Mouse (Mus musculus): Measurements from ENCODE around the gene Pigq. TPM values are rescaled to one million over a fixed set of nuclear protein-coding genes. Genes with fewer than 3 reads are reported as not detected.
A peak's percentile ranks its signal among the peaks of the same experiment; 100 is the strongest.

Gene Pigq
- total and polyA plus RNA-seq, 3 experiments = 18.5 to 97.2 (median 28.1) TPM

- in situ Hi-C loops (cut with MboI; ENCODE audit: low pct_ligation_motif_present, low pct_unique_long_range_greater_than_20kb, low sequenced_read_pairs) (loop anchor here (5.0 kb wide), 3 partner anchors 37 to 212 kb away; partner anchors contain the start of genes Decr2 and Rab40c), dilution Hi-C loops (cut with MboI; ENCODE audit: extremely low pct_ligation_motif_present, extremely low pct_unique_long_range_greater_than_20kb, low sequenced_read_pairs) (no loop called here)
- peaks cover 60 to 87% of the 10 kb centered on the region in 2 experiments for H3K36me3 ChIP-seq (replicated peaks in 1 of 2; ENCODE audit: control insufficient read depth in 1 of 2, insufficient read depth in 1 of 2, low read length in 1 of 2)
- H3K27me3 ChIP-seq (replicated peaks) = no peaks in the 10 kb centered on the region
- no peak within 1 kb of the TSS for H3K9ac ChIP-seq (ENCODE audit: insufficient read depth, low read depth)
- DNase-seq (ENCODE audit: extremely low read depth) = no peak
- no peaks in the 10 kb centered on the region for H3K79me2 ChIP-seq (replicated peaks; ENCODE audit: control insufficient read depth, extremely low read depth, insufficient read depth, poor library complexity, severe bottlenecking)
- no peak within 1 kb of the TSS for H3K4me3 ChIP-seq (replicated peaks in 1 of 3; ENCODE audit: low read depth in 2 of 3, low read length in 2 of 3, poor library complexity in 1 of 3)
- no peak for TF ChIP-seq ZKSCAN1 (IDR thresholded peaks at IDR 0.05; ENCODE audit: borderline replicate concordance, low read depth, low read length)
- no peak for TF ChIP-seq NRF1 (IDR thresholded peaks at IDR 0.05; ENCODE audit: low read depth, low read length)
- TF ChIP-seq ZNF384 (IDR thresholded peaks at IDR 0.05; ENCODE audit: low read depth, low read length) = no peak
- no peak for TF ChIP-seq IRF4 (IDR thresholded peaks at IDR 0.05; ENCODE audit: low read depth, low read length)
- no peak for TF ChIP-seq ETS1 (conservative IDR thresholded peaks at IDR 0.05; ENCODE audit: low read depth, low read length)
- no peak for TF ChIP-seq RAD21 (IDR thresholded peaks at IDR 0.05; ENCODE audit: low read depth, low read length)
- peaks cover 4 to 11% of the 10 kb centered on the region in 2 experiments for H3K4me1 ChIP-seq (ENCODE audit: control insufficient read depth in 1 of 2, insufficient read depth in 2 of 2)
- H3K4me2 ChIP-seq (ENCODE audit: insufficient read depth, low read depth, poor library complexity, severe bottlenecking) = no peak within 1 kb of the TSS
- no peaks in the 10 kb centered on the region for H3K9me3 ChIP-seq (replicated peaks; ENCODE audit: low read length)
- H3K27ac ChIP-seq (ENCODE audit: insufficient read depth, low read depth) = no peak within 1 kb of the TSS
Observed at GRCm38 (mm10) chr17:25880196-25880910, 64.4 kb downstream of the Pigq start, which contains the start of gene Wfikkn1. TSS of gene Wfikkn1 (minus strand) at chr17:25880858.

GRCm38 (mm10) chr17:25879750-25880149, 65.0 kb downstream of the Pigq start:
- Histone ChIP-seq H3K9ac (ENCODE audit: insufficient read depth, low read depth) (no peak overlapping the region), H3K4me1 (ENCODE audit: control insufficient read depth in 1 of 2, insufficient read depth in 2 of 2) (peaks cover 4 to 11% of the 10 kb centered on the region in 2 experiments), H3K4me3 (replicated peaks in 1 of 3; ENCODE audit: low read depth in 2 of 3, low read length in 2 of 3, poor library complexity in 1 of 3) (no peak overlapping the region), H3K27ac (ENCODE audit: insufficient read depth, low read depth) (no peak overlapping the region), H3K79me2 (replicated peaks; ENCODE audit: control insufficient read depth, extremely low read depth, insufficient read depth, poor library complexity, severe bottlenecking) (no peaks in the 10 kb centered on the region), H3K4me2 (ENCODE audit: insufficient read depth, low read depth, poor library complexity, severe bottlenecking) (no peak overlapping the region), H3K36me3 (replicated peaks in 1 of 2; ENCODE audit: control insufficient read depth in 1 of 2, insufficient read depth in 1 of 2, low read length in 1 of 2) (peaks cover 56 to 81% of the 10 kb centered on the region in 2 experiments), H3K9me3 (replicated peaks; ENCODE audit: low read length) (no peaks in the 10 kb centered on the region), H3K27me3 (replicated peaks) (no peaks in the 10 kb centered on the region)
- in situ Hi-C loops (cut with MboI; ENCODE audit: low pct_ligation_motif_present, low pct_unique_long_range_greater_than_20kb, low sequenced_read_pairs) (loop anchor here (5.0 kb wide), 3 partner anchors 38 to 213 kb away; partner anchors contain the start of genes Decr2 and Rab40c), dilution Hi-C loops (cut with MboI; ENCODE audit: extremely low pct_ligation_motif_present, extremely low pct_unique_long_range_greater_than_20kb, low sequenced_read_pairs) (no loop called here)
- no peak for TF ChIP-seq UBTF (IDR thresholded peaks at IDR 0.05; ENCODE audit: low read depth, low read length)
- TF ChIP-seq MYC (IDR thresholded peaks at IDR 0.05; ENCODE audit: low read depth, low read length) = no peak
- no peak for TF ChIP-seq HCFC1 (IDR thresholded peaks at IDR 0.05; ENCODE audit: low read depth, low read length)
- no peak for TF ChIP-seq ZKSCAN1 (IDR thresholded peaks at IDR 0.05; ENCODE audit: borderline replicate concordance, low read depth, low read length)
- TF ChIP-seq RAD21 (IDR thresholded peaks at IDR 0.05; ENCODE audit: low read depth, low read length) = no peak
- TF ChIP-seq EP300 (IDR thresholded peaks at IDR 0.05; ENCODE audit: low read length) = no peak
- DNase-seq (ENCODE audit: extremely low read depth) = no peak

- Histone ChIP-seq H3K4me3 (replicated peaks in 1 of 3; ENCODE audit: low read depth in 2 of 3, low read length in 2 of 3, poor library complexity in 1 of 3) (no peak overlapping the region), H3K27ac (ENCODE audit: insufficient read depth, low read depth) (no peak overlapping the region), H3K9me3 (replicated peaks; ENCODE audit: low read length) (no peaks in the 10 kb centered on the region), H3K9ac (ENCODE audit: insufficient read depth, low read depth) (no peak overlapping the region), H3K27me3 (replicated peaks) (no peaks in the 10 kb centered on the region), H3K4me1 (ENCODE audit: control insufficient read depth in 1 of 2, insufficient read depth in 2 of 2) (peaks cover 4 to 12% of the 10 kb centered on the region in 2 experiments), H3K79me2 (replicated peaks; ENCODE audit: control insufficient read depth, extremely low read depth, insufficient read depth, poor library complexity, severe bottlenecking) (no peaks in the 10 kb centered on the region), H3K36me3 (replicated peaks in 1 of 2; ENCODE audit: control insufficient read depth in 1 of 2, insufficient read depth in 1 of 2, low read length in 1 of 2) (peaks cover 51 to 77% of the 10 kb centered on the region in 2 experiments), H3K4me2 (ENCODE audit: insufficient read depth, low read depth, poor library complexity, severe bottlenecking) (no peak overlapping the region)
- in situ Hi-C loops (cut with MboI; ENCODE audit: low pct_ligation_motif_present, low pct_unique_long_range_greater_than_20kb, low sequenced_read_pairs) (no loop called here), dilution Hi-C loops (cut with MboI; ENCODE audit: extremely low pct_ligation_motif_present, extremely low pct_unique_long_range_greater_than_20kb, low sequenced_read_pairs) (no loop called here)
- no peak for TF ChIP-seq SIN3A (IDR thresholded peaks at IDR 0.05; ENCODE audit: low read length)
- TF ChIP-seq E2F4 (IDR thresholded peaks at IDR 0.05; ENCODE audit: insufficient replicate concordance, low read depth, low read length) = no peak
- TF ChIP-seq EP300 (IDR thresholded peaks at IDR 0.05; ENCODE audit: low read length) = no peak
- TF ChIP-seq CTCF (conservative IDR thresholded peaks at IDR 0.05 in 1 of 2, IDR thresholded peaks at IDR 0.05 in 1 of 2; ENCODE audit: low read depth in 2 of 2, low read length in 2 of 2) = peak; percentile 22 to 45; a peak in 3 of 4 replicates
- TF ChIP-seq ETS1 (conservative IDR thresholded peaks at IDR 0.05; ENCODE audit: low read depth, low read length) = no peak
- no peak for DNase-seq (ENCODE audit: extremely low read depth)
Observed at GRCm38 (mm10) chr17:25879261-25879660, 65.5 kb downstream of the Pigq start.
